Mouse (Mus musculus) limb, embryonic 13.5 days (tissue): ENCODE results near the gene Jaml. TPM values are rescaled to one million over a fixed set of nuclear protein-coding genes. Genes with fewer than 3 reads are reported as not detected.

ENCODE experiments used
- ATAC-seq: fragments of 200-750 bp; cut with Nextera tagmentation; 2 replicates; pipeline ENCODE4 v1.8.0; 2017; ENCODE audit warnings: low read depth, moderate number of reproducible peaks, moderate TSS enrichment; ENCODE audit not compliant: low FRiP score
- H3K27ac ChIP-seq: fragments of 300-500 bp; sonication (generic); 2 replicates; pipeline ENCODE4 v1.5.1; 2015; ENCODE audit warnings: inconsistent platforms, mild to moderate bottlenecking, moderate library complexity
- H3K27me3 ChIP-seq: fragments of 300-500 bp; sonication (generic); 2 replicates; pipeline ENCODE4 v1.6.1; 2015; ENCODE audit warnings: mild to moderate bottlenecking, inconsistent platforms
- H3K36me3 ChIP-seq: fragments of 300-500 bp; sonication (generic); 2 replicates; pipeline ENCODE4 v1.6.1; 2015; ENCODE audit warnings: inconsistent platforms, mild to moderate bottlenecking, moderate library complexity
- H3K4me1 ChIP-seq: fragments of 300-500 bp; sonication (generic); 2 replicates; pipeline ENCODE4 v1.6.1; 2015; ENCODE audit warnings: inconsistent platforms
- H3K4me2 ChIP-seq: fragments of 300-500 bp; sonication (generic); replicated peaks from 2 replicates; pipeline ENCODE4 v1.6.1; 2015; ENCODE audit warnings: inconsistent platforms, mild to moderate bottlenecking, moderate library complexity
- H3K4me3 ChIP-seq: fragments of 300-500 bp; sonication (generic); 2 replicates; pipeline ENCODE4 v1.5.1; 2015; ENCODE audit warnings: moderate library complexity, mild to moderate bottlenecking, inconsistent platforms
- H3K9ac ChIP-seq: fragments of 300-500 bp; sonication (generic); 2 replicates; pipeline ENCODE4 v1.6.1; 2015; ENCODE audit warnings: mild to moderate bottlenecking, inconsistent platforms
- H3K9me3 ChIP-seq: fragments of 300-500 bp; sonication (generic); 2 replicates; pipeline ENCODE4 v1.6.1; 2016; ENCODE audit warnings: inconsistent platforms
- WGBS: fragments of 180-500 bp; shearing (Covaris S2); methylation state at CpG from one replicate; pipeline ENCODE4 v1.1.7; 2015; 5-methylcytosine and 5-hydroxymethylcytosine counted together
- polyA plus RNA-seq: library from polyadenylated mRNA; unstranded; fragments of >200 nt; fragmentation: Nextera tagmentation; extraction: Ambion mirVana; gene quantifications from 2 replicates; pipeline ENCODE4 v1.2.1, GENCODE M21; 2015

The Jaml gene
- polyA plus RNA-seq, 1 experiment from 2014 or later, result 1.5 TPM

DNA sequence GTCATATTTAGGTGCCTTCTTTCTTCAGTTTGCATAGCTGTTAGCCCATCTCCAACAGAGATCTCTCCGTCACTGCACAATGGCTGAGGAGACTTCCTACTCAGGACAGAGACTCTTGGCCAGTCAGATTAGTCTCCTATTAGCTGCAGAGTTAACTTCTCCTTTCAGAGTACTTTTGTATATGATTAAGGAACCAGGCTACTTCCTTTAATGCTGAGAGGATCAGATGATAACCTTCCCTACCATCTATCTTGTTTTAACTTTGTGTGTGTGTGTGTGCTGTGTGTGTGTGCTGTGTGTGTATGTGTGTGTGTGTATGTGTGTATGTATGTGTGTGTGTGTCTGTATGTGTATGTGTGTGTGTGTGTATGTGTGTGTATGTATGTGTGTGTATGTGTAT, 29.3 kb upstream of the Jaml start:
- WGBS, result 86% methylated on average over 1 of the region's 1 CpGs
- Histone ChIP-seq H3K9ac (no peak overlapping the region), H3K27ac (no peak overlapping the region), H3K4me3 (no peak overlapping the region), H3K9me3 (no peaks in the 10 kb centered on the region), H3K27me3 (no peaks in the 10 kb centered on the region), H3K36me3 (no peaks in the 10 kb centered on the region), H3K4me1 (no peaks in the 10 kb centered on the region), H3K4me2 (no peak overlapping the region)
- ATAC-seq, result no peak

DNA sequence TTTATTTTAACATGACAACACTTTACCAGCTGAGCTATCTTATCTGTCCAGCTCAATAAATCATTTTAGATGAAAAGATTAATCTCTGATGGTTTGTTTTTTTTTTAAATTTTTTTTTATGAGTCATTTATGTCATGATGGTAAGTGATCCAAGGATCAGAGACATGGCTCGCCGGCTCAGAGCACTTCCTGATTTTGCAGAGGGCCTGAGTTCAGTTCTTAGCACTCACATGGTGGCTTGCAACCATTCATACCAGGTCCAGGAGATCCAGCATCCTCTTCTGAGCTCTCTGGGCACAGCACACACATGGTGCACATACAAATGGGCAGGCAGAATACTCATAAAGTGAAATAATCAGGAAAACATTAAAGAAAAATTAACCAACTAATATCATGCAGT, 28.7 kb upstream of the Jaml start:
- Histone ChIP-seq H3K9me3 (no peaks in the 10 kb centered on the region), H3K9ac (no peak overlapping the region), H3K36me3 (no peaks in the 10 kb centered on the region), H3K4me1 (no peaks in the 10 kb centered on the region), H3K4me2 (no peak overlapping the region), H3K27ac (no peak overlapping the region), H3K27me3 (no peaks in the 10 kb centered on the region), H3K4me3 (no peak overlapping the region)
- no peak for ATAC-seq
- WGBS, result 86% methylated on average over 2 of the region's 2 CpGs

- H3K9me3 ChIP-seq, result no peaks in the 10 kb centered on the region
- peak within 1 kb of the TSS; percentile 65 for H3K9ac ChIP-seq
- peaks cover 3% of the 10 kb centered on the region for H3K27me3 ChIP-seq
- H3K4me2 ChIP-seq, result peak within 1 kb of the TSS; percentile 69
- WGBS, result under 1% methylated on average over 33 of the region's 33 CpGs
- peak; percentile 96 for ATAC-seq
- peak within 1 kb of the TSS; percentile 95 for H3K27ac ChIP-seq
- peak within 1 kb of the TSS; percentile 64 for H3K4me3 ChIP-seq
- no peaks in the 10 kb centered on the region for H3K4me1 ChIP-seq
- H3K36me3 ChIP-seq, result no peaks in the 10 kb centered on the region
These were observed 23.8 kb upstream of the Jaml start, which contains the start of gene Mpzl3 for GRCm38 (mm10) chr9:45055082-45055713. Gene Mpzl3, plus strand, starts transcription at chr9:45055186.

GRCm38 (mm10) chr9:45058304-45058940, 20.6 kb upstream of the Jaml start:
- Histone ChIP-seq H3K9me3 (no peaks in the 10 kb centered on the region), H3K4me3 (no peak overlapping the region), H3K4me2 (no peak overlapping the region), H3K36me3 (no peaks in the 10 kb centered on the region), H3K27me3 (peaks cover 3% of the 10 kb centered on the region), H3K27ac (no peak overlapping the region), H3K4me1 (no peaks in the 10 kb centered on the region), H3K9ac (no peak overlapping the region)
- WGBS, result 24% methylated on average over 5 of the region's 5 CpGs
- no peak for ATAC-seq

DNA sequence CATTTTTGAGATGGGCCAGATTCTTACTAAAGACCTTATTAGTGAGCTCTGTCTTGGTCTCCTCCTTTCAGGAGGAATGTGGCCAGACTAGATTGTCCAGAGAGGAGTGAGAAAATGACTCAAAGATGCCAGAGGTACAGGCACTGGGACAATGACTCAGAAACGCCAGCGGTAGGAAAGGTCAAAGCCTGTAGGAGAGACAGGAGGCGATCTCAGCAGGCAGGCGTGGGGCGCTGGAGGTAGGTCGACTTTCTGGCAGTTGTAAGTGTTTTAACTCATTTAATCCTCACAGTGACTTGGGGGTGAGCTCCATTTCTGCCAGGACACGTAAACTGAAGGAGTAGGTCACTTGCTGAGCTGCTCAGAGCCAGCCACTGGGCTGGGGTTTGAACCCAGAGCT, 18.8 kb upstream of the Jaml start:
- no peaks in the 10 kb centered on the region for H3K4me1 ChIP-seq
- H3K9ac ChIP-seq, result no peak overlapping the region; the same call in 1 of the 2 replicates
- H3K9me3 ChIP-seq, result no peaks in the 10 kb centered on the region
- peaks cover 3% of the 10 kb centered on the region for H3K27me3 ChIP-seq
- 39% methylated on average over 7 of the region's 7 CpGs for WGBS
- no peaks in the 10 kb centered on the region for H3K36me3 ChIP-seq
- no peak overlapping the region for H3K27ac ChIP-seq
- no peak for ATAC-seq
- no peak overlapping the region for H3K4me2 ChIP-seq
- no peak overlapping the region for H3K4me3 ChIP-seq

DNA sequence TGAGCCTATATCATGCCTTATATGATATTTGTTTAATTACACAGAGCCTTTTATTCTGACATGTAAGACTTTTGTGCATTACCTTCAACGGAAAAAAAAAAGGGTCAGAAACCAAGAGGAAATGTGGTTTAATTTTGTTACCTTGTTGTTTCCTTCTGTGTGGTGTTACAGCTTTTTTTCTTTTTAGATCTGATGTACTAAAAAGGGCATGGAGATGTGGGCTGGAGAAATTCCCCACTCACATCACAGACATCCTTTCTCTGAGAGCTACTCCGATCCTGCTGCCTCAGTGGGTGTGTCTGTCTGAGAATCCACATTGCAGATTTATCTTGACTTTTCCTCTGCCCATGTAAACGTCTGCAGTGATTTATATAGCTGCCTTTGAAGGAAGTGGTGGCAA, 16.3 kb upstream of the Jaml start:
- no peaks in the 10 kb centered on the region for H3K36me3 ChIP-seq
- 42% methylated on average over 3 of the region's 3 CpGs for WGBS
- H3K4me3 ChIP-seq, result no peak overlapping the region
- H3K9ac ChIP-seq, result no peak overlapping the region
- H3K27ac ChIP-seq, result no peak overlapping the region
- no peak overlapping the region for H3K4me2 ChIP-seq
- H3K9me3 ChIP-seq, result no peaks in the 10 kb centered on the region
- no peaks in the 10 kb centered on the region for H3K4me1 ChIP-seq
- peaks cover 3% of the 10 kb centered on the region for H3K27me3 ChIP-seq
- ATAC-seq, result no peak

GRCm38 (mm10) chr9:45064421-45064820, 14.6 kb upstream of the Jaml start:
- Histone ChIP-seq H3K27me3 (no peaks in the 10 kb centered on the region), H3K9ac (no peak overlapping the region), H3K36me3 (no peaks in the 10 kb centered on the region), H3K27ac (no peak overlapping the region), H3K4me3 (no peak overlapping the region), H3K4me2 (no peak overlapping the region), H3K9me3 (no peaks in the 10 kb centered on the region), H3K4me1 (no peaks in the 10 kb centered on the region)
- WGBS, result 85% methylated on average over 6 of the region's 6 CpGs
- ATAC-seq, result no peak

DNA sequence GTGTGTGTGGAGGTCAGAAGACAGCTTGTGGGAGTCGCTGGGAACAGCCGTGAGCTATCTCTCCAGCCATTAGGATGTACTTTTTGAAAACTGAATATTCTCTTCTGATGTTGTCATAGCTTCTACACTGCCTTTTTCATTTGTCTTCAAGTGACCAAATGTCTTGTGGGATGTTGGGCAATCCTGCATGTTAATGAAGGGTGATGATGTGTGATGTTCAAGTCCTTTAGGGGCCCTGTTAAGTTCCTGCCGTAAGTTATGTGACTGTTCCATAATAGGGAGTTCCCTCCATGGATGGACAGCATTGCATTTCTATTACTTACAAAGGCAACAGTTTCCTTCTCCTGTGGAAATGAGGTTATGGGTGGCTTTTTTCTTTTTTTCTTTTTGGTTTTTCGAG, 12.2 kb upstream of the Jaml start:
- 88% methylated on average over 4 of the region's 4 CpGs for WGBS

DNA sequence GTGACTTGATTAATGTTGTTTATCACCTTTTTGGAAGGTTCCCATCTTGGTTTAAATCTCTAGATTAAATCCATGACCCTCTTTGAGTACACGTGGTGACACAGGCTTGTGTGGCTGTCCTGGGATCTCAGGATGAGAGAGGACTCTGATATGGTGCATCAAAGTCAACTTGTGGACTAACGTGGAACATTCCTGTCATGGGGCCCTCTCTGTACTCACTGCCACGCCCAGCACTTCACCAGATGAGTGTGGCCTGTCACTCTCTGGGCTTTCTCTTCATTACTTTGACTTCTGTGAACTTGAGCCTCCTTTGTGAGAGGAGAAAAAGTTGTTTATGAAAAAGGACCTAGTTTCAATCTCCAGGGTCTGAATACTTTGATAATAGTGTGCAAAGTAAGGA, 7.2 kb upstream of the Jaml start:
- Histone ChIP-seq H3K9me3 (no peaks in the 10 kb centered on the region), H3K9ac (no peak overlapping the region), H3K4me2 (no peak overlapping the region), H3K4me3 (no peak overlapping the region), H3K27ac (no peak overlapping the region), H3K36me3 (no peaks in the 10 kb centered on the region), H3K4me1 (no peaks in the 10 kb centered on the region), H3K27me3 (no peaks in the 10 kb centered on the region)
- WGBS, result 48% methylated on average over 3 of the region's 3 CpGs
- ATAC-seq, result no peak

More for the DNA sequence above, 12.2 kb upstream of the Jaml start:
- Histone ChIP-seq H3K4me2 (no peak overlapping the region), H3K9me3 (no peaks in the 10 kb centered on the region), H3K4me3 (no peak overlapping the region), H3K27me3 (no peaks in the 10 kb centered on the region), H3K27ac (no peak overlapping the region), H3K4me1 (no peaks in the 10 kb centered on the region), H3K9ac (no peak overlapping the region), H3K36me3 (no peaks in the 10 kb centered on the region)
- ATAC-seq, result no peak

DNA sequence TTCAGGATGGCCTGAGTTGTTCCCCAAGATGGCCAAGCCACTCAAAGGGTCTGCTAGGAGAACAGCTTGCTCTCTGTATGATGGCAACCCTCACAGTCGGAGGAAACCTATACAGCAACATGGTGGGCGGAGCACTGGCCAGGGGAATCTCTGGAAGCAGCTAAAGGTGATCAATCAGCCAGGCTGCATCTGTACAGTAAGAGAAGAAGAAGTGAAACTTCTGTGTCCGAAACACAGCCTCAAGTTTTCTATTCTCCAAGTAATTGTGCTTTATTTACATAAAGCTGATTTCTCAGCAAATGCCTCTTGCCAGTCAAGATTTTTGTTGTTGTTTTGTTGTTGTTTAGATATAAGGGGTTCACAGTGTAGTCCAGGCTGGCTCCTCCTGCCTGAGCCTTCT, 1.1 kb upstream of the Jaml start:
- Histone ChIP-seq H3K4me1 (no peaks in the 10 kb centered on the region), H3K4me3 (no peak overlapping the region), H3K4me2 (no peak overlapping the region), H3K27me3 (no peaks in the 10 kb centered on the region), H3K9me3 (no peaks in the 10 kb centered on the region), H3K36me3 (no peaks in the 10 kb centered on the region), H3K27ac (no peak overlapping the region), H3K9ac (no peak overlapping the region)
- WGBS, result 71% methylated on average over 3 of the region's 3 CpGs
- ATAC-seq, result no peak

DNA sequence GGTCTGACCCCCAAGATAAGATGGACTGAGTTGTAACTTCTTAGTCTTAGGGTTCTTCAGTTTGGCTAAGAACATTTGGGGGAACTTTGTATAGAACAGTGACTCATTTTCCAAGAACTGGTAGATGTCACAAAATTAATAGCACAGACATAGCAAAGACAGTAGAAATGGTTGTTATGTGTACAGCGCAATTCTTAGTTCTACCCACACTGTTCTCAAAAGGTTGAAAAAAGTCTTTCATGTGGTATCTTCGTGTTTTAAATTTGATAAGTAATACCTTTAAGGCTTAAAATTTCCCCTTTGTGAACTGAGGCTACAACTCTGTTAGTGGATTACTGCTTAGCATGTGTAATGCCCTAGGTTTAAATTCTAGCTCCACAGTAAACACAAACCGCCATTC, 4.1 kb downstream of the Jaml start:
- ATAC-seq, result no peak
- H3K27me3 ChIP-seq, result no peaks in the 10 kb centered on the region
- 79% methylated on average over 3 of the region's 3 CpGs for WGBS

DNA sequence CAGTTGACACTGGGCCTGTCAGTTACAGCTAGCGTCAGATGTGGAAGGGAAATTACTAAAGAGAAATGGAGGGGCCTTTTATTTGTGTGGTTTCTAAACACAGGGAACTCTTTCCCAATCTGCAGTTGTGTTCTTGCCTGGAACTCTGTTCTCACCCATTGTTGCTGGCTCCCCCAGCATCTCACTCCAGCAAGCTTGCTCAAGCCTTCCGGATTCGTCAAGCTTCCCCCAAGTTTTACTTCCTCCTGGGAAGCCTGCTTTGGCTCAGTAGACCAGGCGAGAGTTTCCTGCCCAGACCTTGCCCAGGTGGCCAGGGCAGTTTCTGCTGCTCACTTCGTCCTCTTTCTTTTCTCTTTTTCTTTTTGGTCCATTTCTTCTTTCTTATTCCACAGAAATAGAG, 5.6 kb downstream of the Jaml start:
- Histone ChIP-seq H3K9ac (no peak overlapping the region), H3K4me1 (no peaks in the 10 kb centered on the region), H3K4me2 (no peak overlapping the region), H3K4me3 (no peak overlapping the region), H3K9me3 (no peaks in the 10 kb centered on the region), H3K36me3 (no peaks in the 10 kb centered on the region), H3K27me3 (no peaks in the 10 kb centered on the region), H3K27ac (no peak overlapping the region)
- 74% methylated on average over 5 of the region's 5 CpGs for WGBS
- ATAC-seq, result no peak

More for the DNA sequence above, 4.1 kb downstream of the Jaml start:
- Histone ChIP-seq H3K27ac (no peak overlapping the region), H3K9me3 (no peaks in the 10 kb centered on the region), H3K4me1 (no peaks in the 10 kb centered on the region), H3K9ac (no peak overlapping the region), H3K4me3 (no peak overlapping the region), H3K4me2 (no peak overlapping the region), H3K36me3 (no peaks in the 10 kb centered on the region)
